Mouse (Mus musculus) limb, embryonic 14.5 days (tissue): ENCODE measurements around the gene Gm609. TPM values are rescaled to one million over a fixed set of nuclear protein-coding genes. Genes with fewer than 3 reads are reported as not detected.
"Not testable (repeated sequence)": the region's sequence is repeated elsewhere in the genome, so short reads cannot be mapped to it uniquely, and the experiment has no call there.

Experiments used
- ATAC-seq: fragments of 200-750 bp; cut with Nextera tagmentation; 2 replicates; pipeline ENCODE4 v1.8.0; 2017; ENCODE audit warnings: low read depth, moderate number of reproducible peaks, moderate TSS enrichment; ENCODE audit not compliant: low FRiP score
- DNase-seq: peaks from one replicate; pipeline ENCODE4 v3.0.0-alpha.2; 2015; ENCODE audit warnings: low spot score
- H3K27ac ChIP-seq: fragments of 300-500 bp; sonication (generic); replicated peaks from 2 replicates; pipeline ENCODE4 v1.5.1; 2014; ENCODE audit warnings: low read depth, mild to moderate bottlenecking, low read length, moderate library complexity, mixed read lengths
- H3K27me3 ChIP-seq: fragments of 300-500 bp; sonication (generic); 2 replicates; pipeline ENCODE4 v1.6.1; 2014; ENCODE audit warnings: low read length, mixed read lengths; ENCODE audit not compliant: control insufficient read depth, insufficient read depth
- H3K36me3 ChIP-seq: fragments of 300-500 bp; sonication (generic); 2 replicates; pipeline ENCODE4 v1.6.1; 2014; ENCODE audit warnings: mild to moderate bottlenecking, low read length, moderate library complexity, mixed read lengths; ENCODE audit not compliant: control insufficient read depth, insufficient read depth
- H3K4me1 ChIP-seq: fragments of 300-500 bp; sonication (generic); 2 replicates; pipeline ENCODE4 v1.6.1; 2014; ENCODE audit warnings: antibody characterized with exemption, low read length, mixed read lengths; ENCODE audit not compliant: control insufficient read depth, insufficient read depth
- H3K4me2 ChIP-seq: fragments of 300-500 bp; sonication (generic); replicated peaks from 2 replicates; pipeline ENCODE4 v1.6.1; 2014; ENCODE audit warnings: low read depth, mild to moderate bottlenecking, low read length, moderate library complexity; ENCODE audit not compliant: severe bottlenecking
- H3K4me3 ChIP-seq: fragments of 300-500 bp; sonication (generic); replicated peaks from 2 replicates; pipeline ENCODE4 v1.5.1; 2014; ENCODE audit warnings: low read length
- H3K9ac ChIP-seq: fragments of 300-500 bp; sonication (generic); 2 replicates; pipeline ENCODE4 v1.6.1; 2014; ENCODE audit warnings: mild to moderate bottlenecking, low read depth, low read length, moderate library complexity; ENCODE audit not compliant: severe bottlenecking
- H3K9me3 ChIP-seq: fragments of 300-500 bp; sonication (generic); 2 replicates; pipeline ENCODE4 v1.6.1; 2016; ENCODE audit warnings: low read length; ENCODE audit not compliant: control insufficient read depth
- POLR2A ChIP-seq: fragments of 200-500 bp; IDR thresholded peaks from 2 replicates; pipeline ENCODE4 v1.8.0; 2012; ENCODE audit warnings: inconsistent platforms, mild to moderate bottlenecking, moderate library complexity, borderline replicate concordance; ENCODE audit not compliant: insufficient read depth, insufficient read length; ENCODE audit errors: extremely low read depth
- WGBS: fragments of 180-500 bp; shearing (Covaris S2); extraction: QIAGEN DNeasy Blood & Tissue Kit; methylation state at CpG from one replicate; pipeline ENCODE4 v1.1.7; 2014; 5-methylcytosine and 5-hydroxymethylcytosine counted together
- polyA plus RNA-seq, 2 experiments: library from polyadenylated mRNA; depleted of rRNA in 1 of 2; stranded (reverse) in 1 of 2; unstranded in 1 of 2; fragments of >200 nt; fragmentation: Nextera tagmentation in 1 of 2; extraction: Ambion mirVana in 1 of 2; gene quantifications; 2 replicates each; pipeline versions ENCODE4 v1.2.1 to v1.2.3; 2012 to 2014

Gm609 gene
- polyA plus RNA-seq (2012; rRNA removed) (0.03 TPM in 1 of 2 replicates, not detected in the other), polyA plus RNA-seq (2014; fragmentation: Nextera tagmentation; extraction: Ambion mirVana) (not detected in 2 replicates)

DNA sequence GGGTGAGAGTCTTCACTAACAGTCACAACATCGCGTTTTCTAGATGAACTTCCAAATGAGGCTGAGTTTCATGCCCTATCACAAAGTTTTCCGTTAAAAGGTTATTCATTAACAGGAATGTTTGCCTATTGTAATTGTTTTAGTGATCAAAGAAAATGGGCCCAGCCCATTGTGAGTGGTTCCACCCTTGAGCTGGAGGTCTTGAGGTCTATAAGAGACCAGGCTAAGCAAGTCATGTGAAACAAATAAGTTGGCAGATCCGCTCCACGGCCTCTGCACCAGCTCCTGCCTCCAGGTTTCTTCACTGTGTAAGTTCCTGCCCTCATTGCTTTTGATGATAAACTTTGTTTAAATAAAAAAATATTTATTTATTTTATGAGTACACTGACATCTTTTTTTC is at the start of gene Gm609:
TSS of gene Gm609 (minus strand) at position 43 of the 400 bp plus-strand sequence.
- H3K9ac ChIP-seq, result no peak within 1 kb of the TSS
- no peaks in the 10 kb centered on the region for H3K4me1 ChIP-seq
- no peaks in the 10 kb centered on the region for H3K27me3 ChIP-seq
- no peak for ATAC-seq
- DNase-seq, result no peak
- 87% methylated on average over 5 of the region's 5 CpGs for WGBS
- H3K36me3 ChIP-seq, result no peaks in the 10 kb centered on the region
- no peak within 1 kb of the TSS for H3K4me3 ChIP-seq
- H3K9me3 ChIP-seq, result no peaks in the 10 kb centered on the region
- no peak within 1 kb of the TSS for H3K4me2 ChIP-seq
- TF ChIP-seq POLR2A, result no peak
- no peak within 1 kb of the TSS for H3K27ac ChIP-seq

DNA sequence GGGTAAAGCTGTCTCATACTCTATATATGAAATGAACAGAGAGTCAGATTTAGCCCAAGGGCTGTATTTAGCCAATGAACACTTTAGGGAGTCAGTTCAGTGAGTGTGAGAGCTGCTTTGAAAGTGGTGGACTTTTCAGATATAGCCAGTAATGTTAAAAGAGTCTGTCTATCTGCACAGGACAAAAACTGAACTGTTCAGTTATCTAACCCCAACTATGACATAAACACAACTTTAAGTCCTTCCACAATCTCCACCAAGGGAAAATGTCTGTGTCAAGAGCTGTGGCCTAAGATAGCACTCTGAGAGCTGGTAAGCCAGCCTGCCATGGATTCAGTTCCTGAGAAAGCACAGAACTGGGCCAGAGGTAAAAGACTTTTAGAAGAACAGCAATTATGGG is 49.3 kb upstream of the Gm609 start:
- Histone ChIP-seq H3K4me3 (no peak overlapping the region), H3K4me1 (no peaks in the 10 kb centered on the region), H3K27me3 (no peaks in the 10 kb centered on the region), H3K9me3 (no peaks in the 10 kb centered on the region), H3K9ac (no peak overlapping the region), H3K27ac (no peak overlapping the region), H3K36me3 (no peaks in the 10 kb centered on the region), H3K4me2 (no peak overlapping the region)
- no peak for TF ChIP-seq POLR2A
- ATAC-seq, result no peak
- DNase-seq, result no peak

DNA sequence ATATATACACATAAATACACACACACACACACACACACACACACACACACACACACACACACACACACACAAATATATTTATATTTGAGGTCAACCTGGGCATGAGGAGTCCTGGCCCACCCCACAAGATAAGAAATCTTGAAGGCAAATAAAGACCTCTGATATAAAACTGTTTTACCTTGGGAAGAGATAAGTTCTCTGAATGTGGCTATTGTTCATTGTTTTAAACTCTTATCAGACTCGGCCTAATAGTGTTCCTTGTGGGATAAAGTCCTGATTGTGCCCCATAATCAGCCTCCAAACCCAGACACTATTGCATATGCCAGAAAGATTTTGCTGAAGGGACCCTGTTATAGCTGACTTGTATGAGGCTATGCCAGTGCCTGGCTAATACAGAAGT is 45.6 kb upstream of the Gm609 start:
- not testable (repeated sequence) for H3K27ac ChIP-seq, H3K9me3 ChIP-seq, H3K4me3 ChIP-seq, DNase-seq, H3K36me3 ChIP-seq, ATAC-seq, H3K4me1 ChIP-seq, H3K4me2 ChIP-seq, H3K9ac ChIP-seq, H3K27me3 ChIP-seq
- 81% methylated on average over 1 of the region's 1 CpGs for WGBS

DNA sequence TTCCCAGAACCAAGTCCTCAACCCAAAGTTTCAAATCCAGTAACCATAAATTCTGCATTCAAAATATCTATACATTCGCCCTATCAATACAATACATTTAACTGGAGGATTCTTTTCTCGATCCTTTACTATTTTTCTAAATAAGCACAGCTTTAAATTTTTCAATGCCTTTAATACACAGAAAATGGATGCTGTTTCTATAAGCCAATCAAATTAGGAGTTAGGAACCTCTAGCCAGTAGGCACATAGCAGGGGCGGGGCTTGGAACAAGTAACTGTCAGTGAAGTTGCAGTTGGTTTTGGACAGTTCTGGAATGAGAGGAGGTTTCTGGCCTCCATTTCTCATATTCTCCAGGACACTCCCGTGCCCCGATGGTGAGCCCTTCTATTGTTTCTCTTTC is 42.2 kb upstream of the Gm609 start, which contains the start of gene Slc9c1:
TSS of gene Slc9c1 (plus strand) at position 301 of the 400 bp plus-strand sequence.
- H3K4me3 ChIP-seq, result no peak within 1 kb of the TSS
- no peak within 1 kb of the TSS for H3K27ac ChIP-seq
- no peak within 1 kb of the TSS for H3K9ac ChIP-seq
- no peaks in the 10 kb centered on the region for H3K4me1 ChIP-seq
- WGBS, result 91% methylated on average over 5 of the region's 5 CpGs
- no peak for DNase-seq
- no peaks in the 10 kb centered on the region for H3K9me3 ChIP-seq
- no peaks in the 10 kb centered on the region for H3K36me3 ChIP-seq
- no peak for TF ChIP-seq POLR2A
- no peak within 1 kb of the TSS for H3K4me2 ChIP-seq
- H3K27me3 ChIP-seq, result no peaks in the 10 kb centered on the region
- ATAC-seq, result no peak

DNA sequence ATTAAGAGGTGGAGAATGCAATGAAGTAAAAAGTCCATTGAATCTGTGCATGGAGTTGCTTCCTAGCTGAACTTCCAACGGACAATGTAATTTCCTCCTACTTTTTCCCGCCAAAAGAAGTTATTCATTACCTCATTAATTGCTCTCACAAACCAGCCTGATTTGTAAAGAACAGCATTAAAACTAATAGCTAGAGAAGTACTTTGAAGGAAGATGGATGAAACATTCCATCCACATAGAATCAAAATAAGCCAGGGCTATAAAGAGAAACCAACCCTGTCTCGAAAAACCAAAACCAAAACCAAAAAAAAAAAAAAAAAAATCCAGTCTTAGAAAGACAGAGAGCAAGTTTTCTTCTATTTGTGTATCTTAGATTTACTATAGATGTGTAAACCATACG is 39.2 kb upstream of the Gm609 start, which contains the start of gene Gm17783:
TSS of gene Gm17783 (minus strand) at position 101 of the 400 bp plus-strand sequence.
- Histone ChIP-seq H3K4me1 (no peaks in the 10 kb centered on the region), H3K27ac (no peak within 1 kb of the TSS), H3K4me2 (no peak within 1 kb of the TSS), H3K36me3 (no peaks in the 10 kb centered on the region), H3K9ac (no peak within 1 kb of the TSS), H3K27me3 (no peaks in the 10 kb centered on the region), H3K9me3 (no peaks in the 10 kb centered on the region), H3K4me3 (no peak within 1 kb of the TSS)
- TF ChIP-seq POLR2A, result no peak
- no peak for DNase-seq
- WGBS, result 77% methylated on average over 4 of the region's 4 CpGs
- no peak for ATAC-seq

DNA sequence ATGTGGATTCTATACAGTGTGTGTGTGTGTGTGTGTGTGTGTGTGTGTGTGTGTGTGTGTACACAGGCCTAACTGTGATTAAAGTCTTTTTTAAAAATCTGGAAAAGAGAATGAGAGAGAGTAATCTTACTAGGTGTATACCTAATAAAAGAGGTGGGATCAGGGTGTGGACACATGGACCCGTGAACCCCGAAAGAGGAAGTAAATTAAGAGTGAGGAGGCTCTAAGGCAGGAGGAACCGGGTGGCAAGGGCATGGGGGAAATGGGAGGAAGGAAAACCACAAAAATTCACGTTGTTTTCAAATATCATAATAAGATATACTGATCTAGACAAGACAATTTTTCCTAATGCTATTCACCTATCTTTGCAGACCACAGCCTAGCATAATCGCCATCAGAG is 32.8 kb upstream of the Gm609 start:
- TF ChIP-seq POLR2A, result no peak
- Histone ChIP-seq H3K9ac (no peak overlapping the region), H3K27me3 (no peaks in the 10 kb centered on the region), H3K27ac (no peak overlapping the region), H3K4me2 (no peak overlapping the region), H3K4me1 (no peaks in the 10 kb centered on the region), H3K36me3 (no peaks in the 10 kb centered on the region), H3K4me3 (no peak overlapping the region), H3K9me3 (no peaks in the 10 kb centered on the region)
- ATAC-seq (no peak), DNase-seq (no peak)
- WGBS, result 79% methylated on average over 5 of the region's 5 CpGs
